Mouse (Mus musculus) limb, embryonic 13.5 days (tissue): ENCODE data around the gene Pou4f1. TPM values are rescaled to one million over a fixed set of nuclear protein-coding genes. Genes with fewer than 3 reads are reported as not detected.
"Not testable (repeated sequence)": the region's sequence is repeated elsewhere in the genome, so short reads cannot be mapped to it uniquely, and the experiment has no call there.

ENCODE experiments used
- ATAC-seq: fragments of 200-750 bp; cut with Nextera tagmentation; 2 replicates; pipeline ENCODE4 v1.8.0; 2017; ENCODE audit warnings: low read depth, moderate number of reproducible peaks, moderate TSS enrichment; ENCODE audit not compliant: low FRiP score
- H3K27ac ChIP-seq: fragments of 300-500 bp; sonication (generic); 2 replicates; pipeline ENCODE4 v1.5.1; 2015; ENCODE audit warnings: inconsistent platforms, mild to moderate bottlenecking, moderate library complexity
- H3K27me3 ChIP-seq: fragments of 300-500 bp; sonication (generic); 2 replicates; pipeline ENCODE4 v1.6.1; 2015; ENCODE audit warnings: mild to moderate bottlenecking, inconsistent platforms
- H3K36me3 ChIP-seq: fragments of 300-500 bp; sonication (generic); 2 replicates; pipeline ENCODE4 v1.6.1; 2015; ENCODE audit warnings: inconsistent platforms, mild to moderate bottlenecking, moderate library complexity
- H3K4me1 ChIP-seq: fragments of 300-500 bp; sonication (generic); 2 replicates; pipeline ENCODE4 v1.6.1; 2015; ENCODE audit warnings: inconsistent platforms
- H3K4me2 ChIP-seq: fragments of 300-500 bp; sonication (generic); replicated peaks from 2 replicates; pipeline ENCODE4 v1.6.1; 2015; ENCODE audit warnings: inconsistent platforms, mild to moderate bottlenecking, moderate library complexity
- H3K4me3 ChIP-seq: fragments of 300-500 bp; sonication (generic); 2 replicates; pipeline ENCODE4 v1.5.1; 2015; ENCODE audit warnings: moderate library complexity, mild to moderate bottlenecking, inconsistent platforms
- H3K9ac ChIP-seq: fragments of 300-500 bp; sonication (generic); 2 replicates; pipeline ENCODE4 v1.6.1; 2015; ENCODE audit warnings: mild to moderate bottlenecking, inconsistent platforms
- H3K9me3 ChIP-seq: fragments of 300-500 bp; sonication (generic); 2 replicates; pipeline ENCODE4 v1.6.1; 2016; ENCODE audit warnings: inconsistent platforms
- WGBS: fragments of 180-500 bp; shearing (Covaris S2); methylation state at CpG from one replicate; pipeline ENCODE4 v1.1.7; 2015; 5-methylcytosine and 5-hydroxymethylcytosine counted together
- polyA plus RNA-seq: library from polyadenylated mRNA; unstranded; fragments of >200 nt; fragmentation: Nextera tagmentation; extraction: Ambion mirVana; gene quantifications from 2 replicates; pipeline ENCODE4 v1.2.1, GENCODE M21; 2015

The Pou4f1 gene
- polyA plus RNA-seq, result 0.80 and 0.87 TPM in 2 replicates

- Histone ChIP-seq H3K36me3 (no peaks in the 10 kb centered on the region), H3K4me3 (peak within 1 kb of the TSS; percentile 51), H3K4me2 (peak within 1 kb of the TSS; percentile 85), H3K9ac (peak within 1 kb of the TSS; percentile 35; the same call in 1 of the 2 replicates), H3K27me3 (peaks cover 97% of the 10 kb centered on the region), H3K4me1 (peaks cover 29% of the 10 kb centered on the region), H3K9me3 (no peaks in the 10 kb centered on the region), H3K27ac (no peak within 1 kb of the TSS)
- peak; percentile 84 for ATAC-seq
- under 1% methylated on average over 57 of the region's 62 CpGs for WGBS
These were observed at the start of gene Pou4f1 for GRCm38 (mm10) chr14:104467966-104468622. Gene Pou4f1 (minus strand): TSS chr14:104467999.

DNA sequence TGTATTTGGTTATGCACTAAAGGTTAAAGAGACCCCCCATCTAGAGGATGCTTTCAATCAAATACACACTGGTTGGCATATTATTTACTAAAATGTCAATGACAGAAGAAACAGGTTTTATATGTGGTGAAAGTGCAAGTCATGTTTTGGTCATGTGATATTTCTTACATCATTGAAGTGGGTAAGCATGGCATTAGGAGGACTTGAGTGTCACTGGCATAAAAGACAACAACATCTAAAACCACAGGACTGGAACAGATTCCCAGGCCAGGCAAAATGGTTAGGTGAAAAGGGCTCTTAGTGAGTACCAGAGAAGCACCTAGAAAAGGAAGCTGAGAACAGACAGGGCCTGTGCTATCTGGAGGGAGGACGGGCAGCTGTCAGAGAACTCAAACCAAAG, 43.9 kb upstream of the Pou4f1 start:
- WGBS, result 86% methylated on average over 1 of the region's 1 CpGs
- no peak for ATAC-seq
- Histone ChIP-seq H3K9me3 (no peaks in the 10 kb centered on the region), H3K4me2 (no peak overlapping the region), H3K4me3 (no peak overlapping the region), H3K9ac (no peak overlapping the region), H3K27me3 (no peaks in the 10 kb centered on the region), H3K4me1 (no peaks in the 10 kb centered on the region), H3K27ac (no peak overlapping the region), H3K36me3 (peaks cover 19% of the 10 kb centered on the region)

- H3K36me3 ChIP-seq, result peaks cover 83% of the 10 kb centered on the region
- not testable (repeated sequence) for H3K27ac ChIP-seq, H3K4me1 ChIP-seq, H3K4me2 ChIP-seq, H3K9ac ChIP-seq, H3K4me3 ChIP-seq, H3K9me3 ChIP-seq, H3K27me3 ChIP-seq, ATAC-seq
- WGBS, result 95% methylated on average over 3 of the region's 3 CpGs
These were observed 35.0 kb upstream of the Pou4f1 start for GRCm38 (mm10) chr14:104502761-104503160.

DNA sequence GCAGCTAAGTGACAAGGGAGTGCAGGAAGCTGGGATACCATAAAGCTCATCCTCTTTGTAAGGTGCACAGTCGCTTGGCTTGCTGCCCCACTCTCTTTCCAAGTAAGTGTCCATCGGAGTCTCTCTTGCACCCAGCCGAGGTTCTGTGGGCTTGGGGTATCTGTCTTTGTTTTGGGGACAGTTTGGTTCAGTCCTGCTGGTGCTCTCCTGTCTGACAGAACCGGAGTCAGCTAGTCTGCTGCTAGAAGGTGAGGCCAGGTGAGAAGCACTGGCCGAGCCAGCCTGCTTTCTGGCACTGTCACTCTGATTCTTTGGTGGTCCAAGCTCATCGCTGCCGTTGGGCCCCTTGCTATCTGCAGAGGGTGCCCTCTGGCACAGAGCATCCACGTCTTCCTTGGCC, 12.0 kb upstream of the Pou4f1 start:
- H3K36me3 ChIP-seq, result peaks cover 32% of the 10 kb centered on the region
- 94% methylated on average over 8 of the region's 8 CpGs for WGBS

GRCm38 (mm10) chr14:104478593-104478992, 10.8 kb upstream of the Pou4f1 start:
- H3K27ac ChIP-seq, result no peak overlapping the region
- H3K4me2 ChIP-seq, result no peak overlapping the region
- H3K9me3 ChIP-seq, result no peaks in the 10 kb centered on the region
- 85% methylated on average over 5 of the region's 5 CpGs for WGBS
- peaks cover 29% of the 10 kb centered on the region for H3K27me3 ChIP-seq
- H3K9ac ChIP-seq, result no peak overlapping the region
- H3K4me3 ChIP-seq, result no peak overlapping the region
- H3K36me3 ChIP-seq, result peaks cover 32% of the 10 kb centered on the region
- ATAC-seq, result no peak
- peaks cover 13% of the 10 kb centered on the region for H3K4me1 ChIP-seq

More for the DNA sequence above, 12.0 kb upstream of the Pou4f1 start:
- no peak for ATAC-seq
- Histone ChIP-seq H3K4me2 (no peak overlapping the region), H3K4me3 (no peak overlapping the region), H3K9ac (no peak overlapping the region), H3K27ac (no peak overlapping the region), H3K9me3 (no peaks in the 10 kb centered on the region), H3K4me1 (0 out of 2 replicates have a peak, but pooled peaks cover 2% of the 10 kb centered on the region), H3K27me3 (peaks cover 18% of the 10 kb centered on the region)

DNA sequence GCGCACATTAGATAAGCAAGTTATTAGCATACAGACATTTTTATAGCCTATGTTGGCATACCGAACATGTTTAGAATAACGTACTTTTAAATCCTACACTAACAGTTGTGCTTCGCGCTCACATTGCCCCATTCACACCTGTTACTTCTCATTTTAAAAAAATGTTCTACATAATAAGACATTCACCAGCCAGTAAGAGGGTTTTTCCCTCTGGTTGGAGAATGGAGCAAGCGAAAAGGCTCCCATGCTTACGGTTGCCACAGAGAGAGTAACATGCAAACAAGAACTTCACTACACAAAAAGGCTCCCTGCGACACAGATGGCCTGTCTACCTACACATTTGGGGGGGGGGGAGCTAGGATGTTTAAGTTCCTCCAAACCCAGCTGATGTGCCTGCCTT, 9.8 kb upstream of the Pou4f1 start:
- Histone ChIP-seq H3K36me3 (peaks cover 32% of the 10 kb centered on the region), H3K27ac (no peak overlapping the region), H3K27me3 (peaks cover 38% of the 10 kb centered on the region), H3K9me3 (no peaks in the 10 kb centered on the region), H3K4me3 (no peak overlapping the region), H3K9ac (no peak overlapping the region), H3K4me2 (no peak overlapping the region), H3K4me1 (peaks cover 22% of the 10 kb centered on the region)
- ATAC-seq, result no peak
- 91% methylated on average over 8 of the region's 8 CpGs for WGBS

DNA sequence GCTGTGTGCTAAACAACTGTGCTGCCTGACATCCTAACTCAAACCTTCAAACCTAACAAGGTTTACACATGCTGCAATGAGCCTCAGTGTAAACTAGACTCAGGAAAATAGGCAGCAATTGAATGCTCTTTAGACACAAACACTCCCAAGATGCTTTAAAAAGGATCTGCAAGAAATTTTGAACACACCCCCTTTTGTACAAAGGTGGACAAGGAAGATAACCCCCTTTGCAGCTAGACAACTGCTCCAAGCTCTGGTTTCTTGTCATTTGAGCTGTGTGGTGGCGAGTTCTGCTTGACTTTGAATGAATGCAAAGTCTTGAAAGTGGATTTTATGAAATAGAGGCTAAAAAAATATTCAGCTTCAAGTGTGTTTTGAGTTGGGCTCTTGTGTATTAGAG, 7.6 kb upstream of the Pou4f1 start:
- no peak for ATAC-seq
- Histone ChIP-seq H3K4me3 (no peak overlapping the region), H3K9me3 (no peaks in the 10 kb centered on the region), H3K4me2 (no peak overlapping the region), H3K36me3 (peaks cover 31% of the 10 kb centered on the region), H3K4me1 (peaks cover 27% of the 10 kb centered on the region), H3K27ac (no peak overlapping the region), H3K9ac (no peak overlapping the region), H3K27me3 (peaks cover 57% of the 10 kb centered on the region)
- 87% methylated on average over 1 of the region's 1 CpGs for WGBS

DNA sequence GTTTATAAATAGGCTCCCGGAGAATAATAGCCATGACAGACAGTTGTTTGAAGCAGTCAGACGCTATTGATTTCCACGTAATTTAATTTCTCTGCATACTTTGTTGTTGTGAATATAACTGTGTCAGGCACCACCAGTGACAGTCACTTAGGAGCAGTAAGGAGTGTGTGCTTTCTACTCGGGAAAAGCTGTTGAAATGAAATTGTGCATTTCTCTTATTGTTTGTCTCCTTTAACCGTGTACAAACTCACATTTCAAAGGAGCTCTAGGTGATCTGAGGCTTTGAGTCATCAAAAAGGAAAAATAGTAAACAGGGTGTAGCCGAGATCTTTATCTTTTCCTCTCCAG, 798 bp upstream of the Pou4f1 start:
- no peak overlapping the region for H3K9ac ChIP-seq
- ATAC-seq, result no peak
- WGBS, result 10% methylated on average over 6 of the region's 6 CpGs
- no peak overlapping the region for H3K4me3 ChIP-seq
- H3K27ac ChIP-seq, result no peak overlapping the region
- H3K27me3 ChIP-seq, result peaks cover 95% of the 10 kb centered on the region
- peaks cover 33% of the 10 kb centered on the region for H3K4me1 ChIP-seq
- no peaks in the 10 kb centered on the region for H3K9me3 ChIP-seq
- no peaks in the 10 kb centered on the region for H3K36me3 ChIP-seq
- H3K4me2 ChIP-seq, result peak overlapping the region; percentile 85; the same call in 1 of the 2 replicates

- peak; percentile 55 for ATAC-seq
These were observed 450 bp downstream of the Pou4f1 start for GRCm38 (mm10) chr14:104467133-104467965.

DNA sequence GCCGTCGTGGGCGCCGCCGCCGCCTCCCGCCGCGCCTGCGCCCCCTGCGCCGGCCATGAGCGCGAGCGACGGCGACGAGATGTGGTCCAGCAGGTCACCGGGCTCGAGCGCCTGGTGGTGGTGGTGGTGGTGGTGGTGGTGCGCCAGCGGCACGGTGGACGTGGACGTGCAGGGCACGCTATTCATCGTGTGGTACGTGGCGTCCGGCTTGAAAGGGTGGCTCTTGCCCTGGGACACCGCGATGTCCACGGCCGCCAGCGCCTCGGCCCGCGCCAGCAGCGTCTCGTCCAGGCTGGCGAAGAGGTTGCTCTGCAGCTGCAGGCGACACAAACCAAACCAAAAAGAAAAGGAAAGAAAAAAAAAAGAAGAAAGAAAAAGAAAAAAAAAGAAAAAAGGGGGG, 1.2 kb downstream of the Pou4f1 start:
- Histone ChIP-seq H3K4me1 (peaks cover 19% of the 10 kb centered on the region), H3K36me3 (no peaks in the 10 kb centered on the region), H3K9ac (no peak overlapping the region), H3K27ac (no peak overlapping the region), H3K4me3 (peak overlapping the region; percentile 51; the same call in 1 of the 2 replicates), H3K4me2 (peak overlapping the region; percentile 85), H3K27me3 (peaks cover 95% of the 10 kb centered on the region), H3K9me3 (no peaks in the 10 kb centered on the region)
- 0% methylated on average over 24 of the region's 43 CpGs for WGBS
- no peak for ATAC-seq

More at GRCm38 (mm10) chr14:104467133-104467965, 450 bp downstream of the Pou4f1 start:
- Histone ChIP-seq H3K4me3 (peak overlapping the region; percentile 51), H3K9me3 (no peaks in the 10 kb centered on the region), H3K27me3 (peaks cover 96% of the 10 kb centered on the region), H3K9ac (peak overlapping the region; percentile 35; the same call in 1 of the 2 replicates), H3K4me2 (peak overlapping the region; percentile 85), H3K27ac (no peak overlapping the region), H3K4me1 (peaks cover 24% of the 10 kb centered on the region), H3K36me3 (no peaks in the 10 kb centered on the region)
- 1% methylated on average over 98 of the region's 101 CpGs for WGBS

GRCm38 (mm10) chr14:104465483-104466235, 2.1 kb downstream of the Pou4f1 start:
- no peak overlapping the region for H3K27ac ChIP-seq
- no peaks in the 10 kb centered on the region for H3K9me3 ChIP-seq
- under 1% methylated on average over 62 of the region's 64 CpGs for WGBS
- peak overlapping the region; percentile 85 for H3K4me2 ChIP-seq
- peaks cover 95% of the 10 kb centered on the region for H3K27me3 ChIP-seq
- peaks cover 22% of the 10 kb centered on the region for H3K4me1 ChIP-seq
- H3K4me3 ChIP-seq, result peak overlapping the region; percentile 35
- H3K36me3 ChIP-seq, result no peaks in the 10 kb centered on the region
- H3K9ac ChIP-seq, result no peak overlapping the region
- ATAC-seq, result no peak

GRCm38 (mm10) chr14:104464841-104465240, 3.0 kb downstream of the Pou4f1 start:
- Histone ChIP-seq H3K9ac (no peak overlapping the region), H3K27me3 (peaks cover 93% of the 10 kb centered on the region), H3K4me3 (no peak overlapping the region), H3K4me2 (no peak overlapping the region), H3K9me3 (no peaks in the 10 kb centered on the region), H3K27ac (no peak overlapping the region), H3K36me3 (no peaks in the 10 kb centered on the region), H3K4me1 (peaks cover 27% of the 10 kb centered on the region)
- no peak for ATAC-seq
- 3% methylated on average over 5 of the region's 5 CpGs for WGBS
